In the genomic region with DNA sequence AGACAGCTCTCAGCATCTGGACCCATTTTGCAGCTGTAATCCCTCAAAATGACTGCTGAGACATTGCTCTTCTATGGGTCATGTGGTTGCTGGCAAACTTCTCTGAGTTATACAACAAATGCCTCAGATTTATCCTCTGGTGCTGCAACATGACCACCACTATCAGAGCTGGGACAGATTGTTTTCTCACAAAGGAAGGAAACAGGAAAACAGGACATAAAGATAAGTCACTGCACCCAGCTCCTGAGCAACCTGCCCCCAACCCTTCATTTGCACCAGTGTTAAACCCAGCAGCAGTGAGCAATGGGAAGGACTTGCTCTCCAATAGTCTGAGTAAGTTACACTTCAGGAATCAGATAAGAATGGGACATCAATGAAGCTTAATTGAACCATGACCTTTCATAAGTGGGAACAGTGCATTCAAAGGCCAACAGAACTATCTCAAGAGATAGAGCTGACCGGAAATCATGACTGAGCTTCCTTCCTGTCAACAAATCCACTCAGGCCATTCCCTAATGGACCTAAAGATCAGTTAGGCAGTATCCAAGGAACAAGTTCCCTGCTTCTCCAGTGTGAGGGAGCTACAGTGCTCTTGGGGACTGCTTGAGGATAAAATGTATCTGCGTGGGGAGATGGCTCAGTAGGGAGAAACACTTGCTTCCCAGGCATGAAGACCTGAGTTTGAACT, we compare ENCODE assay signal across 15 mouse cellular contexts. TPM values are rescaled to one million over a fixed set of nuclear protein-coding genes. Genes with fewer than 3 reads are reported as not detected.
DNase-seq lines count a peak whose midpoint lies in the region; ATAC-seq and TF ChIP-seq lines count a peak whose summit lies in the region.
"Had no signal": no experiment of that assay in that cellular context is flagged by ENCODE, and none has a peak within 500 bp of the region (broad histone marks: within the 10 kb centered on the region; RNA-seq: fewer than 3 reads in every experiment).

No protein-coding gene starts in this region.

- peak; percentile 57 to 66 for DNase-seq in heart, adult 18-20 months
- no peak for DNase-seq in heart, postnatal 4 days
- DNase-seq in heart, adult 9 months (ENCODE audit: low spot score in 2 of 2): peak; percentile 66 to 78
- peak; percentile 33 for DNase-seq in lung, postnatal 0 days (ENCODE audit: low spot score)
- DNase-seq in gastrocnemius, adult 18-20 months (ENCODE audit: low spot score): no peak
- DNase-seq: right cerebral cortex, adult 18-20 months had no signal

- H3K9ac ChIP-seq in kidney, embryonic 15.5 days: no peak overlapping the region
- no peak overlapping the region for H3K9ac ChIP-seq in lung, postnatal 0 days (replicated peaks; ENCODE audit: low read depth)
- H3K9ac ChIP-seq in intestine, embryonic 16.5 days (ENCODE audit: low read depth, low read length): no peak overlapping the region
- H3K9ac ChIP-seq: limb, embryonic 15.5 days had no signal

- TF ChIP-seq CTCF in lung, postnatal 0 days (IDR thresholded peaks at IDR 0.05): no peak

- no peak overlapping the region for H3K4me2 ChIP-seq in kidney, embryonic 15.5 days
- H3K4me2 ChIP-seq in lung, postnatal 0 days (replicated peaks; ENCODE audit: low read depth, low read length): no peak overlapping the region
- H3K4me2 ChIP-seq in intestine, embryonic 16.5 days (ENCODE audit: low read depth, low read length): no peak overlapping the region
- H3K4me2 ChIP-seq: limb, embryonic 15.5 days had no signal

- no peaks in the 10 kb centered on the region for H3K9me3 ChIP-seq in kidney, embryonic 15.5 days (replicated peaks)
- no peaks in the 10 kb centered on the region for H3K9me3 ChIP-seq in lung, postnatal 0 days (ENCODE audit: low read length)
- no peaks in the 10 kb centered on the region for H3K9me3 ChIP-seq in intestine, embryonic 16.5 days (ENCODE audit: control insufficient read depth, low read length)
- H3K9me3 ChIP-seq: limb, embryonic 15.5 days had no signal

- ATAC-seq in kidney, embryonic 15.5 days (replicated peaks; ENCODE audit: low FRiP score): peak; percentile 22; the same call in 1 of the 2 replicates
- ATAC-seq in lung, postnatal 0 days: peak; percentile 91
- ATAC-seq in erythroid progenitor cell, adult 5-6 weeks (replicated peaks; ENCODE audit: low FRiP score, poor library complexity, severe bottlenecking): no peak
- no peak for ATAC-seq in intestine, embryonic 16.5 days

- H3K4me3 ChIP-seq in kidney, embryonic 15.5 days (replicated peaks): no peak overlapping the region
- no peak overlapping the region for H3K4me3 ChIP-seq in lung, postnatal 0 days (ENCODE audit: low read depth, low read length)
- H3K4me3 ChIP-seq in intestine, embryonic 16.5 days (ENCODE audit: low read length): no peak overlapping the region
- H3K4me3 ChIP-seq: limb, embryonic 15.5 days had no signal

- 72% methylated on average over 2 of the region's 2 CpGs for WGBS in kidney, embryonic 15.5 days
- WGBS in lung, postnatal 0 days: 41% methylated on average over 2 of the region's 2 CpGs
- 65% methylated on average over 2 of the region's 2 CpGs for WGBS in intestine, embryonic 16.5 days

- peak; percentile 93 for TF ChIP-seq EP300 in lung, postnatal 0 days (IDR thresholded peaks at IDR 0.05)

- no peaks in the 10 kb centered on the region for H3K27me3 ChIP-seq in kidney, embryonic 15.5 days
- no peaks in the 10 kb centered on the region for H3K27me3 ChIP-seq in lung, postnatal 0 days (replicated peaks; ENCODE audit: insufficient read depth, low read length)
- no peaks in the 10 kb centered on the region for H3K27me3 ChIP-seq in intestine, embryonic 16.5 days (replicated peaks; ENCODE audit: control insufficient read depth, insufficient read depth, low read length)
- H3K27me3 ChIP-seq: limb, embryonic 15.5 days had no signal

- H3K36me3 ChIP-seq in kidney, embryonic 15.5 days: no peaks in the 10 kb centered on the region
- H3K36me3 ChIP-seq in lung, postnatal 0 days (ENCODE audit: insufficient read depth, low read length): no peaks in the 10 kb centered on the region
- no peaks in the 10 kb centered on the region for H3K36me3 ChIP-seq in intestine, embryonic 16.5 days (ENCODE audit: control insufficient read depth, insufficient read depth, low read length)
- H3K36me3 ChIP-seq: limb, embryonic 15.5 days had no signal

- no peaks in the 10 kb centered on the region for H3K4me1 ChIP-seq in kidney, embryonic 15.5 days
- no peaks in the 10 kb centered on the region for H3K4me1 ChIP-seq in lung, postnatal 0 days (ENCODE audit: insufficient read depth, low read depth, low read length)
- no peaks in the 10 kb centered on the region for H3K4me1 ChIP-seq in intestine, embryonic 16.5 days (ENCODE audit: control insufficient read depth, insufficient read depth, low read length)
- H3K4me1 ChIP-seq: limb, embryonic 15.5 days had no signal

- no peak overlapping the region for H3K27ac ChIP-seq in kidney, embryonic 15.5 days
- H3K27ac ChIP-seq in lung, postnatal 0 days (ENCODE audit: low read length): no peak overlapping the region
- no peak overlapping the region for H3K27ac ChIP-seq in intestine, embryonic 16.5 days (ENCODE audit: low read length)
- H3K27ac ChIP-seq: limb, embryonic 15.5 days had no signal

RNA-seq across cellular contexts. Expression of gene Cyp4a31, which starts 17.2 kb away (rescaled TPM):
- not detected for total RNA-seq in heart, adult 18-20 months (2021)
- total RNA-seq in heart, postnatal 4 days (2021): not detected
- 32.1 and 43.2 TPM in 2 replicates for polyA plus RNA-seq in kidney, embryonic 15.5 days (2015; fragmentation: Nextera tagmentation; extraction: Ambion mirVana)
- polyA plus RNA-seq in lung, postnatal 0 days (2015; fragmentation: Nextera tagmentation; extraction: Ambion mirVana): not detected in 2 replicates
- total RNA-seq in gastrocnemius, adult 18-20 months (2021): under 1 TPM in 1 of 2 experiments, not detected in 1; 0.09 TPM
- total RNA-seq in erythroid progenitor cell, adult 5-6 weeks (2015; ENCODE audit: low replicate concordance): not detected in 2 replicates
- total RNA-seq in erythroid progenitor cell, adult 5-6 weeks (2017; ENCODE audit: low replicate concordance): not detected in 2 replicates
- 0.05 TPM in 1 of 2 replicates, not detected in the other for polyA plus RNA-seq in intestine, embryonic 16.5 days (2015; fragmentation: Nextera tagmentation; extraction: Ambion mirVana)
- total RNA-seq: heart, postnatal 14 days; left cerebral cortex, adult 18-20 months; midbrain, postnatal 0 days had no signal
- polyA plus RNA-seq: intestine, embryonic 14.5 days; limb, embryonic 15.5 days; midbrain, postnatal 0 days; neural tube, embryonic 14.5 days had no signal

RNA-seq across cellular contexts. Expression of gene Cyp4a10, which starts 28.2 kb away (rescaled TPM):
- not detected for total RNA-seq in heart, adult 18-20 months (2021)
- total RNA-seq in heart, postnatal 4 days (2021): under 1 TPM in 1 of 2 experiments, not detected in 1; 0.12 TPM
- 1.3 and 1.4 TPM in 2 replicates for polyA plus RNA-seq in kidney, embryonic 15.5 days (2015; fragmentation: Nextera tagmentation; extraction: Ambion mirVana)
- 0.07 TPM in 1 of 2 replicates, not detected in the other for polyA plus RNA-seq in lung, postnatal 0 days (2015; fragmentation: Nextera tagmentation; extraction: Ambion mirVana)
- total RNA-seq in gastrocnemius, adult 18-20 months (2021): under 1 TPM in 1 of 2 experiments, not detected in 1; 0.19 TPM
- not detected in 2 replicates for total RNA-seq in erythroid progenitor cell, adult 5-6 weeks (2015; ENCODE audit: low replicate concordance)
- not detected in 2 replicates for total RNA-seq in erythroid progenitor cell, adult 5-6 weeks (2017; ENCODE audit: low replicate concordance)
- 0.31 and 0.35 TPM in 2 replicates for polyA plus RNA-seq in intestine, embryonic 16.5 days (2015; fragmentation: Nextera tagmentation; extraction: Ambion mirVana)
- total RNA-seq: left cerebral cortex, adult 18-20 months; midbrain, postnatal 0 days had no signal
- polyA plus RNA-seq: intestine, embryonic 14.5 days; limb, embryonic 15.5 days; midbrain, postnatal 0 days; neural tube, embryonic 14.5 days had no signal

RNA-seq across cellular contexts. Expression of gene Cyp4a14, which starts 50.3 kb away (rescaled TPM):
- not detected for total RNA-seq in heart, adult 18-20 months (2021)
- total RNA-seq in heart, postnatal 4 days (2021): not detected
- polyA plus RNA-seq in kidney, embryonic 15.5 days (2015; fragmentation: Nextera tagmentation; extraction: Ambion mirVana): 0.06 TPM in 1 of 2 replicates, not detected in the other
- polyA plus RNA-seq in lung, postnatal 0 days (2015; fragmentation: Nextera tagmentation; extraction: Ambion mirVana): 0.06 and 0.07 TPM in 2 replicates
- total RNA-seq in gastrocnemius, adult 18-20 months (2021): under 1 TPM in 1 of 2 experiments, not detected in 1; 0.12 TPM
- total RNA-seq in erythroid progenitor cell, adult 5-6 weeks (2015; ENCODE audit: low replicate concordance): not detected in 2 replicates
- not detected in 2 replicates for total RNA-seq in erythroid progenitor cell, adult 5-6 weeks (2017; ENCODE audit: low replicate concordance)
- polyA plus RNA-seq in intestine, embryonic 16.5 days (2015; fragmentation: Nextera tagmentation; extraction: Ambion mirVana): not detected in 2 replicates
- total RNA-seq: heart, postnatal 14 days; left cerebral cortex, adult 18-20 months; midbrain, postnatal 0 days had no signal
- polyA plus RNA-seq: intestine, embryonic 14.5 days; limb, embryonic 15.5 days; midbrain, postnatal 0 days; neural tube, embryonic 14.5 days had no signal

RNA-seq across cellular contexts. Expression of gene Cyp4a32, which starts 54.5 kb away (rescaled TPM):
- not detected for total RNA-seq in heart, adult 18-20 months (2021)
- total RNA-seq in heart, postnatal 4 days (2021): not detected
- 0.26 TPM in 1 of 2 replicates, not detected in the other for polyA plus RNA-seq in kidney, embryonic 15.5 days (2015; fragmentation: Nextera tagmentation; extraction: Ambion mirVana)
- 0.08 TPM in 1 of 2 replicates, not detected in the other for polyA plus RNA-seq in lung, postnatal 0 days (2015; fragmentation: Nextera tagmentation; extraction: Ambion mirVana)
- total RNA-seq in gastrocnemius, adult 18-20 months (2021): not detected
- total RNA-seq in erythroid progenitor cell, adult 5-6 weeks (2015; ENCODE audit: low replicate concordance): not detected in 2 replicates
- not detected in 2 replicates for total RNA-seq in erythroid progenitor cell, adult 5-6 weeks (2017; ENCODE audit: low replicate concordance)
- not detected in 2 replicates for polyA plus RNA-seq in intestine, embryonic 16.5 days (2015; fragmentation: Nextera tagmentation; extraction: Ambion mirVana)
- total RNA-seq: heart, postnatal 14 days; left cerebral cortex, adult 18-20 months; midbrain, postnatal 0 days had no signal
- polyA plus RNA-seq: intestine, embryonic 14.5 days; limb, embryonic 15.5 days; midbrain, postnatal 0 days; neural tube, embryonic 14.5 days had no signal

Comparison
In these comparisons a context has a peak if more than half of its experiments do, and no peak if none do; other contexts are left out.
1. DNase-seq: peak in heart, adult 18-20 months (2 of 2), heart, adult 9 months (2 of 2) and lung, postnatal 0 days (single experiment); none in heart, postnatal 4 days (single experiment) and gastrocnemius, adult 18-20 months (single experiment).
2. ATAC-seq: peak in kidney, embryonic 15.5 days (single experiment) and lung, postnatal 0 days (single experiment); none in erythroid progenitor cell, adult 5-6 weeks (single experiment) and intestine, embryonic 16.5 days (single experiment).